Mouse (Mus musculus) hematopoietic stem cell, adult 5-6 weeks (primary cell): ENCODE measurements at regions not wholly inside any gene's neighbourhood (a gene's known extent, or its start where the extent isn't known, plus 50 kb on each side); places are given as distances from the start of the nearest gene placed in this dataset.

Experiments
- ATAC-seq, 2 experiments: fragments of 125-278 bp in 1 of 2; replicated peaks in 1 of 2; 2 replicates each; pipeline ENCODE4 v1.8.0; 2016 to 2017; ENCODE audit warnings: inconsistent platforms in 2 of 2, mild to moderate bottlenecking in 2 of 2, moderate number of reproducible peaks in 2 of 2, low read depth in 1 of 2, moderate TSS enrichment in 1 of 2; ENCODE audit not compliant: low FRiP score in 2 of 2, poor library complexity in 2 of 2, severe bottlenecking in 2 of 2, insufficient read depth in 1 of 2, low TSS enrichment in 1 of 2

DNA sequence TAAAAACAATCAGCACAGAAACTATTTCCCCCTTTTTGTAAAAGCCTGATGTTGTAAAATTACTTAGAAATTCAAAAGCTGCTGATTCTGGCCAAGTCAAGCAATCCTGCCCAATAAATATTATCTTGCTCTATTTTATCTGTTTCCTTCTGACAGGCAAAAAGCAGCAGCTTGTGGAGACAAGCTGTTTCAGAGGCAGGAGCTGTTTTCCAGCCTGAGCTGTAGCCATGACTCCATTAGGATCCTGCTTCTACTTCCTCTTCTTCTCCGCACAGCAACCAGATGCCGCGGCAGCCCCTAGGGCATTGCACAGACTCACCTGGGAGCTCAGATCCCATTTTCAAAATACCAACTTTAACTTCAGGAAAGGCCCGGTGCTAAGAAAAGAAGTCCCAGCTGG is 774.8 kb downstream of the Ryr2 start:
- ATAC-seq, result no peak

DNA sequence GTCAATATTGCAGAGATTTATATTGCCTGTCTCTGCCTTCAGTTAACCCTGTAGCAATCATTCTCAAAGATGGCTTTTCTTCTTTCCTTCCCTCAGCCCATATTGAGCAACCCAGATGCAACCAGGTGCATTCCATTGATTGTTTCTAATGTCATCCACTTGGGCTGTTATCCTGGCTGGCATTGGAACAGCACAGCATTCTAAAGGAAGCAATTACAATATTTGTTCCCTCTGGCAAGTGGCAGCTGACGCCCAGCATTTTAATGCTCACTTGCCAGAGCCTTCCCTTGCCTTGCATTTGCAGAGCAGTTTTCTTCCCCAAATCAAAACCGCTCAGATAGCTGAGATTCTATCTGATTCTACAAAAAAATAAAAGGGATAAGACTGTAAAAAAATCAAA is 798.0 kb downstream of the Ryr2 start:
- ATAC-seq, result no peak

DNA sequence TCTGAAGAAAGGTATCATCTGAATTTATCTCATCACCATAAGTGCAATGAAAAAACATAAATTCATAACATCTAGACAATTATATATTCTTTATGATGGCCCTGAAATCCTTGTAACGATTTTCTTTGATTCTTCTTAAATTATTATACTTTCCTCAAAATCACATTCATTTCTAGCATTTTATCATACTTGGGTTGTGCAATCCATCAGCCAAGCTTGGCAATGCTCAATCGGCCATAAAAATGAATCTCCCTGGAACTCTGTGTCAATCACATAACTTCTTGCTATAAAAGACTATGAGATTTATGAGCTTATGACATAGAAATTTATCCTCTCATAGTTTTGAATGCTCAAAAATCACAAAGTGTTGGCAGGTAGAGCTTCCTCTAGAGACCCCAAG is 811.3 kb downstream of the Ryr2 start:
- ATAC-seq, result no peak

DNA sequence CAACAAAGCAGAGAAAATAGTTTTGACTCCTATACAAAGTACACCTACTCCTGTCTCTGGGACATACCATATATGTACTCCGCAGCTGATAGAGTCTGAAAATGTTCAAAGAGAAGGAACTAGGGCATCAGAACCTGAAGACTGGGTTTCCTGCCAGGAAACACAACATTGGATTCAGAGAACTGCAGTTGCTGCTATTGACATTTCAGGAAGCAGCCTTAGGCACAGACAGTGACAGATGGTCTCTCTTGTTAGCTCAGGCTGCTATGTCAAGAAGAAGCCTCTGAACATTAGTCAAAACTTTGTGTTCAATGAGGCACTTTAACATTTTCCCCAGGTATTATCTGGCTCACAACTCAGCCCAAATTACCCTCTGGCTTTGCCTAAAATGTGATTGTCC is 812.1 kb downstream of the Ryr2 start:
- no peak for ATAC-seq

DNA sequence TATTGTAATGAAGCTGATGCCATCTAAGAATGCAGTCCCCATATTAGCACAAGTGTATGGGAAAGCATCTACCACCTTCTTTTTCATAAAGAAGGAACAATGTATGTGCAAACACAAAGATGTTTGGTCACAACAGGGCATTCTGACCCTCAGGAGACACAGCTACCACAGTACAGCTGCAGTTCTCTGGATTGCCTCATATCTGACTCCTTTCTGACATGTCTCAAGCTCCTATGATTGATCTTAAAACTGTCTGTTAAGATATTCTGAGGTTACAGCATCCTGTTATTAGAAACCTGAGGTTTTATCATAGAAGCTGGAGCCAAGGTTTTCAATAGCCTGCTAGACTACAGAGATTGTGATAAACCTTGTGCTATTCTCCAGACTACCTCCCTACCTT is 813.0 kb downstream of the Ryr2 start:
- no peak for ATAC-seq

DNA sequence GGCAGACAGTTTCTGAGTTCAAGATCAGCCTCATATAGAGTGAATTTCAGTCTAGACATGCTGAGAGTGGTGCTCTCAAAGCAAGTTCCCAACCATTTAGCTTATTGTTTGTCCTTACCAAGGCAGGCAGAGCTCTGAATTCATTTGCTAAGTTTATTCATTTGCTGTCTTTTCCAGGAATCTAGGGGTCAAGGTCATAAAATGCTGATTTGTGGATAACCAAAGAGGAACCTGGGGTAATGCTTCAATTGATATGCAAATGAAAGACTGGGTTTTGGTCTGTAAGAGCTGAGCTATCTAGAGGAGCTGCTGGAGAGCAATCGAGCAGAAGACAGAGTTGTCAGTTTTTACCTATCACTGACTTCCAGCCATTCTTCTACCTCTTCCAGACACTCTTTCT is 832.8 kb downstream of the Ryr2 start:
- no peak for ATAC-seq

DNA sequence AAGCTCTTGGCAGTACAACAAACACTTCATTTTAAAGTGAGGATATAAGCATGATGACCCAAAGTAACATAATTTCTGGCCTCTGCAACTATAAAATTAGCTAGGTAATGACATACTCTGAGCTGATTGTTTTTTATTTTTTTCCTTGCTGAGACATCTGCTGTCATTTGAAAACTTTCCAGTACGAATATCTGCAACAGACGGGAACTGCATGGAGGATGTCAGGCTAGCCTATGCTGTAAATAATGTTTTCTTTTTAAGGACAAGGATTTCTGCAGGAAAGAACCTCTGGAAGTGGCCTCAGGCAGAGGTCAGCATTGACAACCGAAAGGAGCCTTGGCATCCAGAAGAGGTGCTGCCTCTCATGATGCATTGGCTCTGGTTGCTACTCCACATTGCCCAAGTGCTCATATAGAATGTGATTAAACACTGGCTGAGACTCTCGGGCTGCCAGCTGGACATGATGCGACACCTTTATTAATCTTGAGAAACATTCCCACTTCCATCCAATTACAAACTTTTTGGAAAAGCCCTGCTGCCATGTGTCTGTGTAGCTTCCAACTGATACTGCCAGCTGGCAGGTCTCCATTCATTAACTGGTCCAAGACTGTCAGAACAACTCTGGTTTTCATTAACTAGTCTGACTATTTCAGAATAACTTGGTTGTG is 837.9 kb downstream of the Ryr2 start:
- no peak for ATAC-seq

DNA sequence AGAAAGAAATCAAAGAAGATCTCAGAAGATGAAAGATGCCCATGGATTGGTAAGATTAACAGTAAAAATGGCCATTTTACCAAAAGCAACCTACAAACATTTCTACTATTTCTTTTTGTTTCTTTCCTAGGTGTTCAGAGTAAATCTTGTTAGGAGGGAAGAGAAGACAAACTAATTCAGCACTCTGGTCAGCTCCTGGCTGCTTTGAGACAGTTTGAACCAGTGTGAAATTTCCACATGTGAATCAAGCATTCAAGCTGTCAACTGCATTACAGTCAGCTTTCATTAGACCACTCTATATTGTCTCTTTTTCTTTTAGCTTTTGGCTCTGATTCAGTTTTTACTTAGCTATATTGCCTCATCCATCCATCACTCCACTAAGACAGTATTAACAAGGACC is 859.2 kb downstream of the Ryr2 start:
- no peak for ATAC-seq

DNA sequence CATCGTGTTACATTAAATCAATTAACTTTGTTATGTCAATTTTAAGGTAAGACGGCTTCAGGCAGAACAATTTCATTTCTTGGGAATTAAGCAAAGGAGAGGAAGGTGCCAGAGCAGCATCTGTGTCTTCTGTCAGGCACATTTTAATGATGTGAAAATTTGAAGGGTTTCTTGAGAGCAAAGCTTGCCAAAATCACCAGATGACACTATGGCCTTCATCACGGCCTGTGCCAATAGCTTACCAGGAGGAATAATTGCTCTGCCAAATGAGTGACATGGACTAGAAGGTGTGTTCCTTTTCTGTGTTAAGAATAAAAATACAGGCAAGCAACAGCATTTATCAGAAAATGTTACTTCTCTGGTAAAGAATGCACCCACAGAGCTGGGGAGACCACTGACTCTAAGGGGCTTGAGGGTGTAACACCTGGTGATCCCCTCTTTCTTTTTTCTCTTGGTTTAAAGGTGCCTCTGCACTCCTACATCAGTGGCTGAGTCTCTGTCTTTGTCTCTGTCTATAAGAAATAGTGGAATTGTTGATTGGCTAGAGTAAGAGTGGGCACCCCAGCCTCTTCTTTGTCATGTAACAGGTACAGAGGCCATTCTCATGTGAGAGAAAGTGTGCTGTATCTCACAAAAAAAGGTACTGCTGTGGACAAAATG is 856.2 kb upstream of the Chrm3 start:
- no peak for ATAC-seq

DNA sequence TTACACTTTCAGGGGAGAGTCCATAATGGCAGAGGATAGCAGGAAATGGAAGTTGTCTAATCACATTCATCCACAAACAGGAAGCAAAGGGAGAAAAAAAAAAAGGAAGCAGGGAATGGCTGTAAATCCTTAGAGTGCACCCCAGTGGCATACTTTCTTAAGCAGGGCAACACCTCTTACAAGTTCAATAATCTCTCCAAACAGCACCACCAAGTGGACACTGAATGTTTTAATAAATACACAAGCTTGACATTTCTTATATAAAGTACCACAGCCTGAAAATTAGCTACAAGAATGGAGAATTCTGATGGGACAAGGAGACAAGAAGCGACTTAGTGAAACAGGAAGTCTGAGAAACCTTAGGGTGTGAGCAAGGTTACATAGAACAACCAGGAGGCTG is 849.5 kb upstream of the Chrm3 start:
- no peak for ATAC-seq

DNA sequence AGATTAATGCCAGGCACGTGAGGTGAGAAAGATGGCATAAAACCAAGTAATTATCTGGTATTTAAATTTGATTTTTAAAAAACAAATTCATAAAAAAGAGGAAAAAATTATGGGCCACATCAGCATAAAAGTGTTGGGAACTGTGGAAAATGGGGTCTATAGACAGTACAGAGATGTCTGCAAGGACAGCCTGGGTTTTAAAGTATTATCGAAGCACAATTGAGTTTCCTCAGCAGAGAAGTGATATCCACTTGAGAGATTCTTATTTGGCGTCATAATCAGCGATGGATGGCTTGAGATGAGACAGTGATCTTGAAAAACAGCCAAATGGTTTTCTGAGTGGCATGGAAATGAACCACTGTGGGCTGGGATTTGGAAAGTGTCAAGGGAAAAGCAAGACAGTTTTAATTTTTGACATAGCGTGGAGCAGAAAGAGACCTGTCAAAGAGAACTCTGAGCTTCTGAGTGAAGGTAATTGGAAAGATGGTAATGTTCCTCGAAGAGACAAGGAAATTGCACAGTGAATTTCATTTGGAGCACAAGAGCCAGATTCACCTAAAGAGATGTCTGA is 844.7 kb upstream of the Chrm3 start:
- ATAC-seq, result no peak

DNA sequence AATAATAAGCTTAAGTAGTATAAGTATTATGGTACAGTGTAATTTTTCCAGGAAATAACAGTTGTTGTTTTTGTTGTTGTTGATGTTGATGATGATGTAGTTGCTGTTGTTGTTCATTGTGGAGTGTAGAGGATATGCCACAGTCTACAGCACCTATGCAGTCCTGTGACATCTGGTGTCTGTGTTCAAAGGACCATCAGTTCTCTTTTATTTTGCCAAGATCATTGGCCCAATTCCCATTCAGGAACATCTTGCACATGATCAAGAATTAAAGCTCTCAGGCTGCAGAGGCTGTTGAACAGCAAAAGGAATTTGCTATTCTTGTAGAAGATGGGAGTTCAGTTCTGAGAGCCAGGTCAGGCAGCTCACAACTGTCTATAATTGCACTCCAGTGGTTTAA is 841.3 kb upstream of the Chrm3 start:
- ATAC-seq, result no peak

DNA sequence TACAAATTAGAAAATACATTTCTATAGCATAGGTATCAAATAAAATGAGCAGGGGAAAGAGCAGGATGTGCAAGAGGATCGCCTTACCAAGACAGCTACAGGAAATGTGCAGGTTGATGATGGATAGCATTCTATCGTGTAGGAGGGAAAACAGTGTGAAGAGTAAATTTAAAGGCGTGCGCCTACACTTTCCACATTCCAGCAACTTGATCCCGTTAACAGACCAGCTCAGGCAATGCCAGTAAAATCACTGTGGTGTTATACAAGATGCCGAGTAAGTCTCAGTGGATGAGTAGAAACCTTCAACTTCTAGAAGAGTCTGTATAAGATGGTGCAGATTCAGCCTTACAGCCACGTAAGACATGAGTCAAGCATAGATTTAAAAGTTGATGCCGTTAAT is 831.8 kb upstream of the Chrm3 start:
- ATAC-seq, result no peak

DNA sequence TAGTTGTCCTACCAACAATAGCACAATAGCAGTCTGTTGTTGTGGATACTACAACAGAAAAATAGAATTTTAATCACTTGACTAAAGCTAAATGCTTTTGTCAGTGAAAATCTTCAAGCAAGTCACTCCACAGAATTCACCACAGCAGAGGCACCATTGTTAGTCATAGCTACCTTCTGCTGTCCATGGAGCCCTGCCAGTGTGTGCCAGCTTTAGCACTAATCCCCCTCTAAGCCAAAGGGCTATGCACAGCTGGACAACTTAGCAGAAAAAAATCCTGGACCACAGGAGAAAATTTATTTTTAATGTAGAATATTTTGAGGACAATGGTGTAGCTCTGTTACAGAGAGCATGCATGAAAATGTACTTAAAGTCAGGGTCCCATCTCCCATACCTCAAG is 820.5 kb upstream of the Chrm3 start:
- no peak for ATAC-seq

DNA sequence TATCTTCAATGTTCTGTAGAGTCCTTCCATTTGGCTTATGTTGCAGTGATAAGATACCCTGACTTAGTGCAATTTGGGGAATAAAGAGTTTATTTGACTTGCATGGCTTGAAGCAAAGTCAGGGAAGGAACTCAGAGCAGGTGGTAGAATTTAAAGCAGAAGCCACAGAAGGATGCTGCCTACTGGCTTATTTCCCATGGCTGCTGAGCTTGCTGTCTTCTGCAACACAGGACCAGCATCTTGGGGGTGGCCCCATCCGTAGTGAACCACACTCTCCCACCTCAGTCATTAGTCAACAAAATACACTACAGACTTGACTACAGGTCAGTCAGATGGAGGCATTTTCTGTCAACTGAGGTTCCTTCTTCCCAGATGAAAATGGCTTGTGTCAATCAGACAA is 819.7 kb upstream of the Chrm3 start:
- no peak for ATAC-seq

DNA sequence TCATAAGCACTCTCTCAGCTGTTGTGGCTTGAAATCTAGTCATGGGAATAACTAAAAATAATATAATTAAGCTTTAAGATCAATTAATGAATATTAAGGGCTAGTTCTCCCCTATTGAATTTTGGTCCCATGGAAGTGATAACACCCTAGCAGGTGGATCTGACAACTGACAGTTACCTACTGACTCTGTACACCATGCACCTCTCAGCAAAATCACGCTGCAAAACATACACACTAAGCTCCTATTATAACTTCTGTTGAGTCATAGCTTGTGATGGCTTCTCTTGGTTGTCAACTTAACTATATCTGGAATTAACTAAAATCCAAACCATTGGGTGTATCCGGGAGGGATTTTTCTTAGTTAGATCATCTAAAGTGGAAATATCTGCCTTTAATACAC is 817.9 kb upstream of the Chrm3 start:
- ATAC-seq, result no peak

DNA sequence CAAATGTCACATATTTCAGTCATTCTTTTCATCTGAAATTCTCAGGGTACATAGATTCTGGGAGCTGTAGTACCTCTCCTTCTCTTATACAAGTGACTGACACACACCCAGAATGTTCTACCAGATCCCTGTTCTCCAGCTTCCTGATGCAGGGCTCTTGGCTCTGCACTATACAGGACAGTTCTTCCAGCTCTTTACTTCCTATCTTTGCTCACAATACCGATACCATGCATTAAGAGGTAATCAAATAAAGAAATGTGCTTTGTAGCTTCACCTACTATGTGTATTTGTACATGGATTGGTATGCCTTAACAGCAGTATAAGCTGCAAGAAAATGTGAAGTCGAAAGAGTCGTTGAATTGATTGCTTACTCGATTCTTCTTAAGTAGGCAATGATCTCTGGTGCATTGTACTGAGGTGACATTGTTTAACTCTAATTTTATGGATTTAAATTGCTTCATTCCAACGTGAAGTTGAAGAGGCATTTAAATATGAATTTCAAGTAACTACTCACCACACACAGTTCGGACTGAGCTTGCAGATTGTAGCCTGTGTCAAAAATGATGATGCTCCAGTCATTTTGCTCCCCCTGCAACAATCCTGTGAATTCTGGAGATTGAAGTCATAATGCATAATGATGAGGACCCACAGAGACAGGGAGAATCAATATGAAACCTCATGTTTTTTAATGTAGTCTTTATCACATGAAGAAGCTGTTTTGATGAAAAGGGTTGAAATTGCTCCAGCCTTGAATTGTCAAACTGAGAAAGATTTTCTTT is 817.2 kb upstream of the Chrm3 start:
- no peak for ATAC-seq

DNA sequence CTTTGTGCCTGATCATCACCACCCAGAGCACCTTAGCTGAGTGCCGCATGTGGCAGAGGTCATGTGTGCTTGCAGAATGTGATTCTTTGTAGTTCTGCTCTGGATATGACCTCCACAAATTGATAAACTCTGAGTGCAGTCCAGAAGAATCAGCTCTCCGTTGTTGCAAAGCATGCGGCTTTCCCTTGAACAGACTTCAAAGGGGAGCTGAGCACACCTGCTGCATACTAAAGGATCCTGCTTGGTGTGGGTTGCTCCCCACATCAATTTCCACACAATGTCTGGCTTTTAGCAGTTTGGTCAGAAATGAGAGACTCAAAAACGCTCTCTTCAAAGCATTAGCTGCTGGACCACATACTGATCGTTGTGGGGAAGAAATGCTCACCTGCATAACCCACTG is 806.5 kb upstream of the Chrm3 start:
- ATAC-seq, result no peak
